Mouse (Mus musculus) cortical plate, adult 2 months (tissue): Measurements from ENCODE around the gene Kcnh3.
"Not testable (repeated sequence)": the region's sequence is repeated elsewhere in the genome, so short reads cannot be mapped to it uniquely, and the experiment has no call there.

Experiments used
- CTCF ChIP-seq: fragments of 200-500 bp; IDR thresholded peaks from 2 replicates; pipeline ENCODE4 v1.5.1; 2011; ENCODE audit warnings: mild to moderate bottlenecking, control low read depth, low read length; ENCODE audit not compliant: insufficient read depth; ENCODE audit errors: extremely low read depth
- POLR2A ChIP-seq: fragments of 200-500 bp; IDR thresholded peaks from 2 replicates; pipeline ENCODE4 v1.6.1; 2011; ENCODE audit warnings: mild to moderate bottlenecking, low read length, control low read depth; ENCODE audit not compliant: insufficient read depth; ENCODE audit errors: extremely low read depth

GRCm38 (mm10) chr15:99251111-99251510 is 26.4 kb downstream of the Kcnh3 start:
- TF ChIP-seq POLR2A, CTCF: not testable (repeated sequence)
